Mouse (Mus musculus) fat pad, adult 2 months (tissue): ENCODE data around the gene Abcc12.

Source experiments
- DNase-seq: peaks from one replicate; pipeline ENCODE4 v3.0.0-alpha.2; 2011; ENCODE audit warnings: low read depth, low spot score; ENCODE audit errors: extremely low read depth

Abcc12 gene

DNA sequence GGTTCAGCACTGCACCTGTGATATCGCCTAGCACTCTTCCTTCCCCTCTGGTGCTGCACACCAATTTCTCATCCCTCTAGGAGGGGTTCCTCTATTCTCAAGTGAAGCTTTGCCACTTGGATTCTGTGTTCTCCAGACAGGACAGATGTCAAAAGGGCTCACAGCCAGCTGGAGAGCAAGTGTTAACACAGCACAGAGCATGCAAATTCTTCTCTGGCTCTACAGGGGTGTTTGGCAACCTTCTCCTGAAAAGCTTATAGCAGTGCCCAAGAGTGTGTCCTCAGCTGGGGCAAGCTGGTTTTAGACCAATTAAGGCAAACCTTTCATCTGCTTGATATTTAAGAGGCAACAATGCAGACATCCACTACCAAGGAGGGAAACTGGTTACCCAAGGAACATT, 66.3 kb downstream of the Abcc12 start:
- DNase-seq = no peak

- no peak for DNase-seq
Observed at GRCm38 (mm10) chr8:86512886-86513285, 67.6 kb downstream of the Abcc12 start.

DNA sequence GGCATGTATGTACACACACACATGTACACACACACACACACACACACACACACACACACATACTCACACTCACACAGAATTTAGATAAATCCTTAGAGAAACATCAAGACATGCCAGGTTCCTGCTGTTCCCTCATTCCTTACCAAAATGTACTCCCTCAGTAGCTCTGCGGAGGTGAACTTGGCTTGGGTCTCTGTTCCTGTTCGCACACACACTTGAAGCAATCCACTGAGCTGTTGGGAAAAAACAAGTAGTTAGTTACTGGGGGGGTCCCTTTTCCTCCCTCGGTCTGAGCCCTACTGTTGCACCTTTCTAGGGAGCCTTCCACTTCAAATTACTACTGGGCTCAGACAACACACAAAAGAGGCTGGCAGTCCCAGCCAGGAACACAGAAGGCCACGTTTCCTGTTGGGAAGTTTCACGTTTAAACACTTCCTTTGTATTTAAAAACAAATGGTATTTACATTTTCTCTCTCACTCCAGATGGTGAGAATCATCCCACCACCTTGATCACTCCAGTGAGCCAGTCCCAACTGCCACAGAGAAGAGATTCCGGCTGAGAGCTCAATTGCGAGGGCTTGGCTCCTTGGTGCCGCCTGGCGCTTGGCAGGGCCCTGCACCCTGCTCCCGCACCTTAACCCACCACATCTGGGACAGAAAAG, 68.2 kb downstream of the Abcc12 start:
- DNase-seq = no peak

DNA sequence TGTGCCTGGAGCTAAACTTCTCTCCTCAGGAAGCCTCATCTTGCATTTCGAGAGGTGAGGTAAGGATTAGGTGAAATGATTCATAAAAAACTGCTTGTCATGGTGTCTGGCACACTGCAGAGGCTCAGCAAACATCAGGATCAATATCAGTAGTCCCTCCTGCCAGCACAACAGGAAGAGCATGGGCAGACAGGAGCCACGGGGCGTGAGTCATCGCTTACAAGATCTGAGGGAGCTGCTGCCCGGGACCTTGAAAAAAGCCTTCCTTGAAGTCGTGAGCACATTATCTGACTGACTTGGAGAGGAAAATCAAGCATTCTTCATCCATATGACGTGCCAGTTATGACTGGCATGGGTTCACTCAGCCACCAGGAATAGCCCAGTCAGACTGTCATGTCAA, 79.1 kb downstream of the Abcc12 start:
- no peak for DNase-seq

GRCm38 (mm10) chr8:86495056-86495455, 85.4 kb downstream of the Abcc12 start:
- DNase-seq = no peak

- DNase-seq = no peak
Observed at GRCm38 (mm10) chr8:86493841-86494240, 86.6 kb downstream of the Abcc12 start.

GRCm38 (mm10) chr8:86485411-86485810, 95.1 kb downstream of the Abcc12 start:
- DNase-seq = no peak

DNA sequence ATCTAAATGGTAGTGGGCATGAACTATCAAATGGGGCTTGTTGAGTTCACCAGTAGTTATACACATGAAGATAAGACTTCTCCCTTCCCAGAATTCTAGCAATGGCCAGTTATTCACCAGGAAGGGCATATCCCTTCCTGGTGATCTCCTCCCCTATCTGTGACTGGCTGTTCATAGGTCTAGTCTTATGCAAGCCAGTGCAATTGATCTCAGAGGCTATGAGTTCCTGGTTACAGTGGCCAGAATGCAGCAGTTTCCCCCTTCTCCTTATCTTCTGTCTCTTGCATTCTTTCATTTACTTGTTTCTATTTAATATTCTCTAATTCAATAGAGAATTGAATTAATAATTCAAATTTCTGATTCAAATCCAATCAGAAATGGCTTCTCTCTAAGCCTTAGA, 96.2 kb downstream of the Abcc12 start:
- DNase-seq = no peak

GRCm38 (mm10) chr8:86482116-86482515, 98.4 kb downstream of the Abcc12 start:
- DNase-seq = no peak

- no peak for DNase-seq
Observed at GRCm38 (mm10) chr8:86475711-86476438, 104.6 kb downstream of the Abcc12 start.

- DNase-seq = no peak
Observed at GRCm38 (mm10) chr8:86474461-86474860, 106.0 kb downstream of the Abcc12 start.

GRCm38 (mm10) chr8:86473121-86473520, 107.4 kb downstream of the Abcc12 start:
- no peak for DNase-seq

DNA sequence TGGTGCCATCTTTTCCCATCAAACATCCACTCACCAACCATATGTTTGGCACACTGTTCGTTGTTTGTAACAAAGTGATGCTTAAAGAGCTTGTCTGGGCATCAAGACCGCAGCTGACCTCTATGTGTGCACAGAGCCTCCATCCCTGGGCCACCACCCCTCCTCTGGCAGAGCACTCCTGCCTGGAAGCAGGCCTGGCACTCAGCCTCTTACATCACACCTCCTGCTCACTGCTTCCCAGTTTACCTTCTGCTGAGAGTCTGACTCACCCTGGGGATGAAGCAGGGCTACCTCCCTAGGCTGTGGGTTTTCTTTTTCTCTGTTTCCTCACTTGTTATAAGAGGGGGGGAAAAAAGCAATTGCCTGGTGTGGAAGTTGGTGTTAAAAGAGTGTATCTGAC, 109.8 kb downstream of the Abcc12 start:
- DNase-seq = no peak

GRCm38 (mm10) chr8:86463215-86463614, 117.3 kb downstream of the Abcc12 start:
- DNase-seq = no peak

- DNase-seq = no peak
Observed at GRCm38 (mm10) chr8:86460372-86460771, 120.1 kb downstream of the Abcc12 start.

DNA sequence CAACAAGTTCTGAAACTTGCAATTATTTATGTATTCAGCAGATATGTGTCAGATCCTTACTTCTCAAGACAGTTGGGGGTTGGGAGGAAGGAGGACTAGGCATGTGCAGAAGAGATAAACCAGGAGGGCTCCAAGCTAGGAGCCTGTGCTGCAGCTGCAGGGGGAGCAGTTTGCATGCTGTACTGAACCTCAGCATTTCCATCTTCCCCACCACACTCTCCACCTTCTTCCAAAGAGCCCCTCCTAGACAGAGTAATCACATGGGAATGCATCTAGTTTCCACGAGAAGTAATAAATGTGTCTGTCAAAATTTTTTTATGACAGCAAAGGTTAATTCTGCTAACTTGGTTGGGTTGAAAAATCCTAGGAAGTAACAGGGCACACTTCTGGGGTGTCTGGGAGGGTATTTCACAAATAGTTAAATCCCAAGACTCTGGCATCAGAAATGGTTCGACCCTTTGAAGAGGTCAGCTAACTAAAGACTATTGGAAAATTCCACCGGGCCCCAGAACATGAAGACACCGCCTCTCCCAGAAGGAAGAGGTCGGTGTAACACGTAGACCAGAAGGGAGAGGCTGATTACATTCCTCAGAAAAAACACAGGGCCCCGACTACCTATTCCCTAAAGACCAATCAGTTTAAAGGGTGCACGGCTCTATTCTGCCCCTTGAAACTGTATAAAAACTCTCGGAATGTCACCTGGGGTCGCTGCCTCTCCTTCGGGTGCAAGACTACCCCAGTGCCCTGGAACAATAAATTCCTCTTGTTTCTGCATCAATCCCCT, 126.6 kb downstream of the Abcc12 start:
- no peak for DNase-seq

DNA sequence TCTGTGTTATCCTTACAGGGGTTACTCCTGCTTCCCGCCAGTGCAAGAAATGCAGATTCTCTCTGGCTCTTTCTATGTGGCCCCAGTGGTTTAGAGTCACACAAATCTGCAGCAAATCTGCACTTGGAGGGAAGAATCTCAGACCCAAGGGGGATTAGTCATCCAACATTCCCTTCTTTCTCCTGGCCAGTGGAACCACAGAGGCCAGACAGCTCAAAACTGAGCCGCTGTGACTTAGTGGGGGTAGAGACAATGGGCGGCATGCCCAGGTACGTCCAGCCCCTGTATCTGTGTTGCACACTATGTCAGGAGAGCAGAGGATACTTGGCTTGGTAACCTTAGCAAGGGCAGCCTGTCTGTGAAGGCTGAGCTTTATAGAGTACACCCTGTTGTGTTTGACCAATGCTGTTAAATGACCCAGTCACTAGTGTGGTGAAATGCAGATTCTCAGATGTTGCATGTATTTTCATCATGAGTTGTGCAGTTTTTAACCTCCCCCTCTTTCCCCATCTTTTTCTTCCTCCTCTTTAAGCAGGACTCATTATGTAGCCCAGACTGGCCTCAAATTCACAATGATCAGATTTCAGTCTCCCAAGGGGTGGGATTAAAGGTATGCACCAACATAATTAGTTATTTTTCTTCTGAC, 130.5 kb downstream of the Abcc12 start:
- DNase-seq = no peak

DNA sequence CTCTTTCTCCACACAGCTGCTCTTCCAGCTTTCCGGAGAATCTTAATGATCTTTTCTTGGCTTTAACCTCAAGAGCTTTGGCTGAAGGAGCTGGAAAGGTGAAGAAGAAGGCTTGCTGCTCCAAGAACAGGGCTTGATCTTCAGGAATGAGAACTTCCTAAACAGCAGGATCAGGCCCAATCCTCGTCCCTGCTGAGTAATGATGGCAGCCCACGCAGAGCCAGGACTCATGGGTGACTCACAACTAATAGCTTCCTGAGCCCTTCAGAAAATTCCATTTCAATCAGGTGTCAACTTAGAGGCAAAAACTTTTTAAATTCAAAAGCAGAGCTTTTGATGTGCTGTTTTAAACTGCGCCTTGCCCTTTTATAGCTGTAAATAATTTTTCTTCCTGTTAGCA, 135.0 kb downstream of the Abcc12 start:
- no peak for DNase-seq

DNA sequence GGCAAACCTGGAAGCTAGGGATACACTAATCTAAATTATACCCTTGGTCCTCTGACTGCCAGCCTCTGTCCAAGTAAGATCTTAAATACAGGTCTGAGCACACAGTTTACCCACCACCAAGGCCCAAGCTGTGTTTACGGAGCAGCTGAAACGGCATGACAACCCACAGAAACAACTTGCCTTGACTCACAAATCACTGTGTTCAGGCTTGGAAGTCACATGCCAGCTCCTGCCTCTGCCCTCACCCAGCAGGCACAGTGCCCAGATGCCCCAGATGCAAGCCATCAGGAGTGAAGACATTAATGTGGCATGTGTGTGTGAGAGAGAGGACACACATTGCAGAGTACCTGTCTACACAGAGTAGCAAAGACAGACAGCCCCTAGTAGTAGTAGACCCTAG, 136.7 kb downstream of the Abcc12 start:
- no peak for DNase-seq

- no peak for DNase-seq
Observed at GRCm38 (mm10) chr8:86438983-86439299, 141.5 kb downstream of the Abcc12 start.

GRCm38 (mm10) chr8:86438133-86438982, 142.1 kb downstream of the Abcc12 start:
- no peak for DNase-seq
